Mouse (Mus musculus): Measurements from ENCODE around the gene Gm49333. TPM values are rescaled to one million over a fixed set of nuclear protein-coding genes. Genes with fewer than 3 reads are reported as not detected.
A peak's percentile ranks its signal among the peaks of the same experiment; 100 is the strongest.

Gm49333 gene
- polyA plus RNA-seq, 1 experiment: 0.30 TPM

DNA sequence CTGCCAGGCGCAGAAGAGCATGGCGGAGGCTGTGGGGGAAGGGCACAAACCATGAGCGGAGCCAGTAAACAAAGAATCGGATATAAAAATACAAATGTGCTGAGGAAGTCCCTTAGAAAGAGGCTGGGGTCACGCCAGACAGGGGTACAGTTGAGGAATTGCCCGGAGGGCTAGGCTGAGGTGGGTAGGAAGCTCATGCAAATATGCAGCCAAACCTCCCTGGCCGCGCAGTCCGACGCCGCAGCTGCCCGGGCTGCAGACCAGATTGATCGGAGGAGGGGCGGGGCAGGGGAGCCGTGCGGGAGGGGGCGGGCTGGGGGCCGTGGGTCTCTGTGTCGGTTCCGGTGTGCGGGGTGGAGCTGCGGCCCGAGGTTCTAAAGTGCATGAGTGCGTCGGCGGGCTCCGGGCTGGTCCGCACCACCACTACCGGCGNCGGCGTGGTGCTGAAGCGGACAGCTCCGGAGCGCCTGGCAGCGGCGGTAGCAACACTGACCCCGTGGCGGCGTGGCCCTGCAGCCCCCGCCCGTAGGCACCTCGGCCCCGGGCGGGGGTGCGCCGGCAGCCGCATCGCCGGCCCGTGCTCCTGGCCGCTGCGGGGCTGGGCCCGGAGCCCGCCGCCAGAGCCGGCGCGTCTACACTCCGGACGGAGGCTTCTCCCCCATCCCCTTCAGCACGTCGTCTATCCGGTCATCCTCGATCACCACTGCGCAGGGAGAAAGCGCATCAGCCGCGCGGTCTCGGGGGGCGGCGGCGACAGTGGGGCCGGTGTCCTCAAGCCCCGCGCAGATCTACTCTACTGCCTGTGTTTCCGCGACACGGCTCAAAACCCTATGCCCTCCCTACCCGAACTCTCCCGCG lies 8.4 kb downstream of the Gm49333 start:
- peak overlapping the region; percentile 20; the same call in 1 of the 2 replicates for H3K4me3 ChIP-seq (ENCODE audit: insufficient read depth, low read depth, low read length)
- DNase-seq: peak; percentile 28
- H3K36me3 ChIP-seq (ENCODE audit: control insufficient read depth, insufficient read depth, low read length): no peaks in the 10 kb centered on the region
- H3K4me1 ChIP-seq (ENCODE audit: control insufficient read depth, insufficient read depth, low read length): no peaks in the 10 kb centered on the region
- TF ChIP-seq CTCF (conservative IDR thresholded peaks at IDR 0.05; ENCODE audit: insufficient read depth, insufficient read length, low read depth, low read length) (no peak), POLR2A (IDR thresholded peaks at IDR 0.05; ENCODE audit: low read depth, low read length) (no peak)
- no peaks in the 10 kb centered on the region for H3K27me3 ChIP-seq (replicated peaks; ENCODE audit: control insufficient read depth, insufficient read depth, low read length)
- H3K27ac ChIP-seq (ENCODE audit: insufficient read depth, low read depth, low read length): no peak overlapping the region
- WGBS: 3% methylated on average over 82 of the region's 83 CpGs

DNA sequence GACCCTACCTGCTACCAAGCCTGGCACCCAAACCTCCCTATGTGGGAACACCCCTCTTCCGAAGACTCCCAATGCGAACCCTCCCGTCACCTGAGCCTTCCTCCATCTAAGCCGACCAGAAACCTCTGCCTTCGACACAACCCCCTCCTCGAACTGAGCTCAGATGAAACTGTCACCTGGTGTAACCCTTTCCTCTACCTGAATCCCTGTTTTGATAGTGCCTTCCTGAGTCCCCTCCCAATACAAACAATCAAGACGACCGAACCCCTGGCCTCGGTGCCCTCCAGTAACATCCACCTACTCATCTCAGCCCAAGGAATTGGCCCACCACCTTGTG lies 9.0 kb downstream of the Gm49333 start:
- Histone ChIP-seq H3K27me3 (replicated peaks; ENCODE audit: control insufficient read depth, insufficient read depth, low read length) (no peaks in the 10 kb centered on the region), H3K36me3 (ENCODE audit: control insufficient read depth, insufficient read depth, low read length) (no peaks in the 10 kb centered on the region), H3K4me3 (ENCODE audit: insufficient read depth, low read depth, low read length) (no peak overlapping the region; the same call in 1 of the 2 replicates), H3K27ac (ENCODE audit: insufficient read depth, low read depth, low read length) (no peak overlapping the region), H3K4me1 (ENCODE audit: control insufficient read depth, insufficient read depth, low read length) (no peaks in the 10 kb centered on the region)
- TF ChIP-seq POLR2A (IDR thresholded peaks at IDR 0.05; ENCODE audit: low read depth, low read length): no peak
- no peak for TF ChIP-seq CTCF (conservative IDR thresholded peaks at IDR 0.05; ENCODE audit: insufficient read depth, insufficient read length, low read depth, low read length)
- no peak for DNase-seq
- under 1% methylated on average over 9 of the region's 9 CpGs for WGBS

DNA sequence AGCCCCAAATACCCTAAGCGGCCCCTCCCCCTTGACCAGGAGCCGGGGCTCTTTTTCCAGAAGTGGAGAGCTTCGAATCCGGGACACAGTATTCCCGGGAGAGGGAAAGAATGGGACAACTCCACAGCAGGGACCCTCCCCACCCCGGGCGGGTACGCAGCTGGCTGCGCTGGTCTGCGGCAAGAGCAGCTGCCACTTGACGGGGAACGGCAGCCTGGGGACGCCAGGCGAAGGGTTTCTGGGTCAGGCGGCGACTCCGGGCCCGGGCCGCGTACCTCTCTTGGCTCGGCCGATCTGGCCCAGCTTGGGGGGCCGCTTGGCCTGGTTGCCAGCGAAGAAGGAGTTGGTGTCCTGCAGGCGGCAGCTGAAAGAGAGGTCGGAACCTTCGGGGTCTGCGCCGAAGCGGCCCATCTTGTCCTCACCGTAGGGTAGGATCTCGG lies 9.4 kb downstream of the Gm49333 start:
- no peak for DNase-seq
- H3K4me1 ChIP-seq (ENCODE audit: control insufficient read depth, insufficient read depth, low read length): no peaks in the 10 kb centered on the region
- WGBS: 1% methylated on average over 32 of the region's 32 CpGs

DNA sequence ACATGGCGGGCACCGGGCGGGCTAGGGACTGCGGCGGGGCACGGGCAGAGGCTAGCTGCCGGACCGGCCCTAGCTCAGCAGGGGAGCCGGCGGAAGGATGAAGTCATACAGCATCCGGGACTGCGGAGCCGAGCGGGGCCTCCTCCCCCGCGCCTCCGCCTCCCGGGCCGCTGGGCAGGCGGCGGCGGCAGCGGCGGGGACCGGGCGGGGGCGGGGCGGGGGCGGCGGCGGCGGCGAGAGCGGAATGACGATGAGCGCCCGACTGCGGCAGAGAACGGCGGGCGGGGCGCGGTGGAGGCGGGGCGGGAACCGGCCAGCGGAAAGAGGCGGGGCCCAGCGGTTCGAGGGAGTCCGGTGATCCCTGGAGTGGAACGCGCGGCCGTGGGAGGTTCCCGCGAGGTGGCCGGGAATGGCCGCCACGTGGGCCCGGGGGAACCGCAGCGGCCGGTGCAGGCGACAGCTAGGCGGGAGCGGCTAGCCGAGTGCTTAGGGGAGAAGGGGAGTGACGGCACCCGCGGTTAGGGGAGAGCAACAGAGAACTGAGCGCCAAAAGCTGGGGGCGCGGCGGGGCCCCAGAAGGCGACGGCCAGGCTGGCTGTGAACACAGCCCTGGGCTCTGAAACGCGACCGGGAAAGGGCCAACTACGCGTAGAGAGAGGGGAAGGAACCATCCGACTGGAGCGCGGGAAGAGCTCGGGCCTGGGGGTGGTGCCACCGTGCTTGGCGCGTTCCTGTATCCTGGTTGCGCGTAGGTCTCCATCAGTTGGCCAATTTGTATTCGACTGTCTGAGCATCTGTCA lies 10.0 kb downstream of the Gm49333 start, which contains the start of gene Camk2n2:
Gene Camk2n2 (minus strand): TSS at position 97 of the 800 bp plus-strand sequence.
- Histone ChIP-seq H3K27ac (ENCODE audit: insufficient read depth, low read depth, low read length) (no peak within 1 kb of the TSS), H3K36me3 (ENCODE audit: control insufficient read depth, insufficient read depth, low read length) (no peaks in the 10 kb centered on the region), H3K4me1 (ENCODE audit: control insufficient read depth, insufficient read depth, low read length) (no peaks in the 10 kb centered on the region), H3K4me3 (ENCODE audit: insufficient read depth, low read depth, low read length) (peak within 1 kb of the TSS; percentile 48), H3K27me3 (replicated peaks; ENCODE audit: control insufficient read depth, insufficient read depth, low read length) (no peaks in the 10 kb centered on the region)
- TF ChIP-seq POLR2A (IDR thresholded peaks at IDR 0.05; ENCODE audit: low read depth, low read length) (no peak), CTCF (conservative IDR thresholded peaks at IDR 0.05; ENCODE audit: insufficient read depth, insufficient read length, low read depth, low read length) (no peak)
- peak; percentile 84 for DNase-seq
- WGBS: 1% methylated on average over 79 of the region's 92 CpGs

More for the DNA sequence above, 9.4 kb downstream of the Gm49333 start:
- Histone ChIP-seq H3K27ac (ENCODE audit: insufficient read depth, low read depth, low read length) (no peak overlapping the region), H3K4me3 (ENCODE audit: insufficient read depth, low read depth, low read length) (peak overlapping the region; percentile 48), H3K36me3 (ENCODE audit: control insufficient read depth, insufficient read depth, low read length) (no peaks in the 10 kb centered on the region), H3K27me3 (replicated peaks; ENCODE audit: control insufficient read depth, insufficient read depth, low read length) (no peaks in the 10 kb centered on the region)
- no peak for TF ChIP-seq CTCF (conservative IDR thresholded peaks at IDR 0.05; ENCODE audit: insufficient read depth, insufficient read length, low read depth, low read length)
- TF ChIP-seq POLR2A (IDR thresholded peaks at IDR 0.05; ENCODE audit: low read depth, low read length): no peak

DNA sequence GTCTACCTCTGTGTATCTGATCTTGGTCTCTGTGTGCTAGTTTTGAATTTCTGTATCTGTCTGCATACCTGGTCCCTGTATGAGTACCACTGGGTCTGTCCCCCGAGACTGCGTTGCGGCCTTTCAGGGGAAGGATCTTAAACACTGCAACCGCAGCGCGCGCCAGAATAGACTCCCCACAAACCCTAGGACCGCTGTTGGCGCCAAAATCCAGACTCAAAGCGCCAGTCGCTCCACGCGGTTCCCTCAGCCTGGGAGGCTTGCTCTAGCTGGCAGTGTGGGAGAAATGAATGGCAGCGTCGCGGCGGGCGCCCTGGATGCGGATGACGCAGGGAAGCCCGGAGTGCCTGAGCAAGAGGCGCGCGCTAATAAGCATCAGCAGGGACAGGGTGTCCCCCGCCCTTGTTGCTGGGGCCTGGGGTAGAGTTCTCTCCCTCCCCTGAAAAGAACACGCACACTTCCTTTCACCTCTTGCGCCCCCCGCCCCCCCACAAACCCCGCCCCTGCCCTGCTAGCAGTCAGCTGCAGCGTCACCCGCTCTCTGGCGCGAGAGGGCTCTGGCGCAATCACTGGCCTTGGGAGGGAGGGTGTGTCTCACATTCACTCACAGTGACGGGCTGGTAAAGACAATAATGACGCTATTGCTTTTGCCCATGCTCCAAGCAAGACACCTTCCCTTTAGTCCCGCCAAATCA lies 10.7 kb downstream of the Gm49333 start:
- DNase-seq: peak; percentile 38
- Histone ChIP-seq H3K27me3 (replicated peaks; ENCODE audit: control insufficient read depth, insufficient read depth, low read length) (no peaks in the 10 kb centered on the region), H3K27ac (ENCODE audit: insufficient read depth, low read depth, low read length) (no peak overlapping the region), H3K4me3 (ENCODE audit: insufficient read depth, low read depth, low read length) (peak overlapping the region; percentile 48), H3K4me1 (ENCODE audit: control insufficient read depth, insufficient read depth, low read length) (no peaks in the 10 kb centered on the region), H3K36me3 (ENCODE audit: control insufficient read depth, insufficient read depth, low read length) (no peaks in the 10 kb centered on the region)
- WGBS: under 1% methylated on average over 36 of the region's 37 CpGs
- no peak for TF ChIP-seq POLR2A (IDR thresholded peaks at IDR 0.05; ENCODE audit: low read depth, low read length)
- TF ChIP-seq CTCF (conservative IDR thresholded peaks at IDR 0.05; ENCODE audit: insufficient read depth, insufficient read length, low read depth, low read length): no peak

DNA sequence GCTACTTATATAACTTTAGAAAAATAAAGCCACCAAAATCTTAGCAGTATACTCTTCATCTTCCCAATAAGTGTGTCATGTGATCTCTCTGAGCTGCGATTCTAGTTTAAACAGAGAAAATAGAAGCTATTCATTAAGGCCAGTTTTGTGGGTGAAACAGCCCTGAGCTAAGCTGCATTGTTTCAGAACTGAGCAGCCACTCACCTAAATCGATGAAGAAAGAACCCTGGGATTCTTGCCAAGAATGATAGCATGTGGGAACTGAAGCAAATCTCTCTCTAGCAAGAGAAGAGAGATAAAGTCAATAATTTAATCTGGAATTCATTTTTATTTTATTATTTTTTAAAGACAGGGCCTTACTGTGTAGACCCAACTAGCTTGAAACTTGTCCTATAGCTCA lies 11.8 kb downstream of the Gm49333 start:
- 55% methylated on average over 2 of the region's 2 CpGs for WGBS
- no peaks in the 10 kb centered on the region for H3K4me1 ChIP-seq (ENCODE audit: control insufficient read depth, insufficient read depth, low read length)
- no peak overlapping the region for H3K4me3 ChIP-seq (ENCODE audit: insufficient read depth, low read depth, low read length)
- DNase-seq: no peak
- H3K27ac ChIP-seq (ENCODE audit: insufficient read depth, low read depth, low read length): no peak overlapping the region
- H3K27me3 ChIP-seq (replicated peaks; ENCODE audit: control insufficient read depth, insufficient read depth, low read length): no peaks in the 10 kb centered on the region
- no peaks in the 10 kb centered on the region for H3K36me3 ChIP-seq (ENCODE audit: control insufficient read depth, insufficient read depth, low read length)
- TF ChIP-seq POLR2A (IDR thresholded peaks at IDR 0.05; ENCODE audit: low read depth, low read length): no peak
- TF ChIP-seq CTCF (conservative IDR thresholded peaks at IDR 0.05; ENCODE audit: insufficient read depth, insufficient read length, low read depth, low read length): no peak

All from kidney, adult 2 months (tissue).